Mouse (Mus musculus) testis, adult 10 weeks (tissue): Measurements from ENCODE around the gene Zglp1. TPM values are rescaled to one million over a fixed set of nuclear protein-coding genes. Genes with fewer than 3 reads are reported as not detected.

Experiments
- polyA plus RNA-seq: library from polyadenylated mRNA; stranded (reverse); fragments of 350-450 nt; fragmentation: Illumina TruSeq; extraction: RNeasy Lipid Tissue Mini Kit (QIAGEN cat#74804); gene quantifications from one replicate; pipeline ENCODE4 v1.2.3, GENCODE M21; 2014; ENCODE audit warnings: low read depth, low replicate concordance

Zglp1 gene
- polyA plus RNA-seq: not detected

DNA sequence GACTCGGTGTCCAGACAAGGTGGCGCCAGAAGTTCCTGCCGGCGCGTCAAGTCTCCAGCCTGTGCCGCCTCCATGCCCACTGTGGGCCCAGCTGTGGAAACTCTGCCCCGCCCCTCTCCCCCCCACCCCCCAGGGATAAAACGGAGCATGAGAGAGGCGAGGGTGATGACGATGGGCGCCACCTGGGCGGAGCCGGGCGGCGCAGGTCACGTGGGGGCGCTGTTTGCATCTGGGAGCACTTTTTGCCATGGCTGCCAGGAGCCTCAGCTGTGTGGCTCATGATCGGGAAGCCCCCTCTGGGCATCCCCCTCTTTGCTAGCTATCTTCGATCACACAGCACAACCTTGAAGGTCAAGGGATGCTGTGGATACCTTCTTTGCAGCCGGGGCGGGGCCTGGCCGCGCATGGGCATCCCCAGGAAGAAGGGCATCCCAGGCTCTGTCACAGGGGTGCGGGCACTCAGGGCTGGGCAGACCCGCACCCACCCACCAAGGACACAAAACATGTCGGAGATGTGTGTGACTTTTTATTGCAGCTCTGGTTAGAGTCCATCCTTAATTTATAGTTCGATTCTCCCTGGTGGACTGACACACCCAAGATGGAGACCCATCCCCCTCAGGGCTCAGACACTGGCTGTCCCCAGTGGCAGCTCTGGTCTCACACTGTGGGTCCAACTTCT lies at the start of gene Zglp1:
TSS of gene Zglp1 (minus strand) at position 88 of the 679 bp plus-strand sequence.

GRCm38 (mm10) chr9:21091707-21092320 lies 24.9 kb upstream of the Zglp1 start, which contains the start of the genes Gm38431 and Raver1:
Gm38431 (minus strand) TSS chr9:21091997.
Raver1 (minus strand) TSS chr9:21092008.

GRCm38 (mm10) chr9:21073044-21073840 lies 6.3 kb upstream of the Zglp1 start, which contains the start of the genes Gm49373 and Fdx1l:
Gm49373 (minus strand) TSS chr9:21073096.
Fdx1l (minus strand) TSS chr9:21073614.

GRCm38 (mm10) chr9:21031896-21032351 lies 35.0 kb downstream of the Zglp1 start, which contains the start of gene Icam5:
Icam5 (plus strand) TSS chr9:21032073.

GRCm38 (mm10) chr9:21029291-21030054 lies 37.4 kb downstream of the Zglp1 start, which contains the start of gene Icam4:
Icam4 (plus strand) TSS chr9:21029373.

GRCm38 (mm10) chr9:21015571-21016130 lies 51.2 kb downstream of the Zglp1 start, which contains the start of gene Icam1:
Icam1 (plus strand) TSS chr9:21015985.

Other genes starting within 250 kb of the Zglp1 start
- gene Rdh8, start 248.6 kb downstream of the Zglp1 start, polyA plus RNA-seq: not detected
- 0.46 TPM for gene A230050P20Rik, start 198.5 kb downstream of the Zglp1 start, polyA plus RNA-seq
- not detected for gene Angptl6, start 187.4 kb downstream of the Zglp1 start, polyA plus RNA-seq
- 0.57 TPM for gene Ppan, start 178.9 kb downstream of the Zglp1 start, polyA plus RNA-seq
- 91.3 TPM for gene Eif3g, start 168.5 kb downstream of the Zglp1 start, polyA plus RNA-seq
- 8.4 TPM for gene Dnmt1, start 107.2 kb downstream of the Zglp1 start, polyA plus RNA-seq
- gene S1pr2, start 90.3 kb downstream of the Zglp1 start, polyA plus RNA-seq: 0.07 TPM
- gene Mrpl4, start 64.4 kb downstream of the Zglp1 start, polyA plus RNA-seq: 0.25 TPM
- 0.84 TPM for gene Icam1, start 51.1 kb downstream of the Zglp1 start, polyA plus RNA-seq
- not detected for gene Icam4, start 37.7 kb downstream of the Zglp1 start, polyA plus RNA-seq
- gene Icam5, start 35.0 kb downstream of the Zglp1 start, polyA plus RNA-seq: not detected
- not detected for gene Gm49373, start 6.0 kb upstream of the Zglp1 start, polyA plus RNA-seq
- gene Fdx1l, start 6.5 kb upstream of the Zglp1 start, polyA plus RNA-seq: not detected
- 8.2 TPM for gene Gm38431, start 24.9 kb upstream of the Zglp1 start, polyA plus RNA-seq
- 2.4 TPM for gene Raver1, start 24.9 kb upstream of the Zglp1 start, polyA plus RNA-seq
- gene Tyk2, start 64.2 kb upstream of the Zglp1 start, polyA plus RNA-seq: 2.0 TPM
- 7.8 TPM for gene Cdc37, start 82.9 kb upstream of the Zglp1 start, polyA plus RNA-seq
- 6.8 TPM for gene Pde4a, start 98.6 kb upstream of the Zglp1 start, polyA plus RNA-seq
- gene Keap1, start 172.3 kb upstream of the Zglp1 start, polyA plus RNA-seq: 6.5 TPM
- gene S1pr5, start 181.3 kb upstream of the Zglp1 start, polyA plus RNA-seq: not detected
- gene Atg4d, start 198.2 kb upstream of the Zglp1 start, polyA plus RNA-seq: 0.36 TPM
- 6.8 TPM for gene Kri1, start 220.9 kb upstream of the Zglp1 start, polyA plus RNA-seq
- gene Cdkn2d, start 224.3 kb upstream of the Zglp1 start, polyA plus RNA-seq: 23.7 TPM
- gene Ap1m2, start 245.2 kb upstream of the Zglp1 start, polyA plus RNA-seq: 0.41 TPM